Mouse (Mus musculus): ENCODE data around the gene Cisd1. TPM values are rescaled to one million over a fixed set of nuclear protein-coding genes. Genes with fewer than 3 reads are reported as not detected.
A peak's percentile ranks its signal among the peaks of the same experiment; 100 is the strongest.

Gene Cisd1
- total and polyA plus RNA-seq, 3 experiments: 81.8 to 111 (median 100) TPM

- Histone ChIP-seq H3K36me3 (replicated peaks in 1 of 2; ENCODE audit: control insufficient read depth in 1 of 2, insufficient read depth in 1 of 2, low read length in 1 of 2) (no peaks in the 10 kb centered on the region), H3K27ac (ENCODE audit: insufficient read depth, low read depth) (no peak overlapping the region), H3K9ac (ENCODE audit: insufficient read depth, low read depth) (no peak overlapping the region), H3K79me2 (replicated peaks; ENCODE audit: control insufficient read depth, extremely low read depth, insufficient read depth, poor library complexity, severe bottlenecking) (no peaks in the 10 kb centered on the region), H3K9me3 (replicated peaks; ENCODE audit: low read length) (peaks cover 4% of the 10 kb centered on the region), H3K4me3 (replicated peaks in 1 of 3; ENCODE audit: low read depth in 2 of 3, low read length in 2 of 3, poor library complexity in 1 of 3) (no peak overlapping the region), H3K4me1 (ENCODE audit: control insufficient read depth in 1 of 2, insufficient read depth in 2 of 2) (0 out of 4 replicates have a peak, but pooled peaks cover 0 to 2% of the 10 kb centered on the region in 2 experiments), H3K4me2 (ENCODE audit: insufficient read depth, low read depth, poor library complexity, severe bottlenecking) (no peak overlapping the region), H3K27me3 (replicated peaks) (no peaks in the 10 kb centered on the region)
- DNase-seq (ENCODE audit: extremely low read depth): peak; percentile 10
- no peak for TF ChIP-seq ZNF384 (IDR thresholded peaks at IDR 0.05; ENCODE audit: low read depth, low read length)
- TF ChIP-seq RAD21 (IDR thresholded peaks at IDR 0.05; ENCODE audit: low read depth, low read length): no peak
- TF ChIP-seq TBP (conservative IDR thresholded peaks at IDR 0.05; ENCODE audit: low read depth, low read length): no peak
- TF ChIP-seq NELFE (IDR thresholded peaks at IDR 0.05; ENCODE audit: low read depth, low read length): no peak
- no peak for TF ChIP-seq ZMIZ1 (IDR thresholded peaks at IDR 0.05; ENCODE audit: low read depth, low read length)
- no peak for TF ChIP-seq POLR2A (IDR thresholded peaks at IDR 0.05; ENCODE audit: low read depth, low read length)
- TF ChIP-seq HCFC1 (IDR thresholded peaks at IDR 0.05; ENCODE audit: low read depth, low read length): no peak
- TF ChIP-seq GABPA (IDR thresholded peaks at IDR 0.05; ENCODE audit: insufficient replicate concordance, low read depth, low read length): no peak
- TF ChIP-seq MAFK (IDR thresholded peaks at IDR 0.05; ENCODE audit: insufficient replicate concordance, low read length): no peak
- no peak for TF ChIP-seq POLR2AphosphoS2 (IDR thresholded peaks at IDR 0.05; ENCODE audit: low read depth, low read length)
- no peak for TF ChIP-seq BHLHE40 (IDR thresholded peaks at IDR 0.05; ENCODE audit: low read depth, low read length)
- TF ChIP-seq ZKSCAN1 (IDR thresholded peaks at IDR 0.05; ENCODE audit: borderline replicate concordance, low read depth, low read length): no peak
- TF ChIP-seq TCF12 (IDR thresholded peaks at IDR 0.05; ENCODE audit: low read depth, low read length): no peak
- TF ChIP-seq E2F4 (IDR thresholded peaks at IDR 0.05; ENCODE audit: insufficient replicate concordance, low read depth, low read length): no peak
- TF ChIP-seq IRF4 (IDR thresholded peaks at IDR 0.05; ENCODE audit: low read depth, low read length): no peak
- no peak for TF ChIP-seq KAT2A (IDR thresholded peaks at IDR 0.05; ENCODE audit: insufficient replicate concordance, low read length)
- TF ChIP-seq MEF2A (IDR thresholded peaks at IDR 0.05; ENCODE audit: borderline replicate concordance, low read depth, low read length): no peak
- in situ Hi-C loops (cut with MboI; ENCODE audit: low pct_ligation_motif_present, low pct_unique_long_range_greater_than_20kb, low sequenced_read_pairs): no loop called here
- dilution Hi-C loops (cut with MboI; ENCODE audit: extremely low pct_ligation_motif_present, extremely low pct_unique_long_range_greater_than_20kb, low sequenced_read_pairs): no loop called here
These were observed 36.6 kb downstream of the Cisd1 start for GRCm38 (mm10) chr10:71308199-71308598.

GRCm38 (mm10) chr10:71306759-71307158, 38.0 kb downstream of the Cisd1 start:
- Histone ChIP-seq H3K36me3 (replicated peaks in 1 of 2; ENCODE audit: control insufficient read depth in 1 of 2, insufficient read depth in 1 of 2, low read length in 1 of 2) (no peaks in the 10 kb centered on the region), H3K4me3 (replicated peaks in 1 of 3; ENCODE audit: low read depth in 2 of 3, low read length in 2 of 3, poor library complexity in 1 of 3) (peak overlapping the region in 1 of 3 experiments; percentile 27), H3K9me3 (replicated peaks; ENCODE audit: low read length) (peaks cover 4% of the 10 kb centered on the region), H3K27me3 (replicated peaks) (no peaks in the 10 kb centered on the region), H3K79me2 (replicated peaks; ENCODE audit: control insufficient read depth, extremely low read depth, insufficient read depth, poor library complexity, severe bottlenecking) (no peaks in the 10 kb centered on the region), H3K9ac (ENCODE audit: insufficient read depth, low read depth) (peak overlapping the region; percentile 5; the same call in 1 of the 2 replicates), H3K27ac (ENCODE audit: insufficient read depth, low read depth) (no peak overlapping the region), H3K4me2 (ENCODE audit: insufficient read depth, low read depth, poor library complexity, severe bottlenecking) (peak overlapping the region; percentile 83), H3K4me1 (ENCODE audit: control insufficient read depth in 1 of 2, insufficient read depth in 2 of 2) (peaks cover 0 to 6% of the 10 kb centered on the region in 2 experiments; a peak in 1 of 4 replicates)
- DNase-seq (ENCODE audit: extremely low read depth): no peak
- no peak for TF ChIP-seq MAFK (IDR thresholded peaks at IDR 0.05; ENCODE audit: insufficient replicate concordance, low read length)
- TF ChIP-seq NRF1 (IDR thresholded peaks at IDR 0.05; ENCODE audit: low read depth, low read length): no peak
- TF ChIP-seq SMC3 (IDR thresholded peaks at IDR 0.05; ENCODE audit: low read depth, low read length): no peak
- peak; percentile 85 for TF ChIP-seq ZNF384 (IDR thresholded peaks at IDR 0.05; ENCODE audit: low read depth, low read length)
- dilution Hi-C loops (cut with MboI; ENCODE audit: extremely low pct_ligation_motif_present, extremely low pct_unique_long_range_greater_than_20kb, low sequenced_read_pairs): no loop called here
- in situ Hi-C loops (cut with MboI; ENCODE audit: low pct_ligation_motif_present, low pct_unique_long_range_greater_than_20kb, low sequenced_read_pairs): no loop called here

Measured in CH12.LX (cell line).